Mouse (Mus musculus): ENCODE measurements at regions not wholly inside any gene's neighbourhood (a gene's known extent, or its start where the extent isn't known, plus 50 kb on each side); places are given as distances from the start of the nearest gene placed in this dataset.

GRCm38 (mm10) chr3:154451169-154451568 is 120.7 kb upstream of the Lhx8 start:
- Histone ChIP-seq H3K9me3 (replicated peaks; ENCODE audit: low read length) (peaks cover 2% of the 10 kb centered on the region), H3K4me1 (ENCODE audit: control insufficient read depth in 1 of 2, insufficient read depth in 2 of 2) (peaks cover 0 to 4% of the 10 kb centered on the region in 2 experiments; a peak in 1 of 4 replicates), H3K79me2 (replicated peaks; ENCODE audit: control insufficient read depth, extremely low read depth, insufficient read depth, poor library complexity, severe bottlenecking) (no peaks in the 10 kb centered on the region), H3K27ac (ENCODE audit: insufficient read depth, low read depth) (no peak overlapping the region), H3K4me3 (replicated peaks in 1 of 3; ENCODE audit: low read depth in 2 of 3, low read length in 2 of 3, poor library complexity in 1 of 3) (no peak overlapping the region), H3K36me3 (replicated peaks in 1 of 2; ENCODE audit: control insufficient read depth in 1 of 2, insufficient read depth in 1 of 2, low read length in 1 of 2) (peaks cover 0 to 4% of the 10 kb centered on the region in 2 experiments), H3K27me3 (replicated peaks) (no peaks in the 10 kb centered on the region), H3K9ac (ENCODE audit: insufficient read depth, low read depth) (no peak overlapping the region), H3K4me2 (ENCODE audit: insufficient read depth, low read depth, poor library complexity, severe bottlenecking) (no peak overlapping the region)
- no peak for DNase-seq (ENCODE audit: extremely low read depth)
- TF ChIP-seq CTCF (conservative IDR thresholded peaks at IDR 0.05 in 1 of 2, IDR thresholded peaks at IDR 0.05 in 1 of 2; ENCODE audit: low read depth in 2 of 2, low read length in 2 of 2) (no peak), MAZ (IDR thresholded peaks at IDR 0.05; ENCODE audit: low read depth, low read length) (no peak), CHD1 (IDR thresholded peaks at IDR 0.05; ENCODE audit: low read depth, low read length) (no peak), NRF1 (IDR thresholded peaks at IDR 0.05; ENCODE audit: low read depth, low read length) (no peak), KAT2A (IDR thresholded peaks at IDR 0.05; ENCODE audit: insufficient replicate concordance, low read length) (no peak), ZMIZ1 (IDR thresholded peaks at IDR 0.05; ENCODE audit: low read depth, low read length) (no peak), ETS1 (conservative IDR thresholded peaks at IDR 0.05; ENCODE audit: low read depth, low read length) (no peak), RCOR1 (conservative IDR thresholded peaks at IDR 0.05; ENCODE audit: low read depth, low read length) (no peak), MXI1 (IDR thresholded peaks at IDR 0.05; ENCODE audit: low read depth, low read length) (no peak), RAD21 (IDR thresholded peaks at IDR 0.05; ENCODE audit: low read depth, low read length) (no peak), MAX (IDR thresholded peaks at IDR 0.05; ENCODE audit: low read length) (no peak), ZC3H11A (IDR thresholded peaks at IDR 0.05; ENCODE audit: low read depth, low read length) (no peak), ZKSCAN1 (IDR thresholded peaks at IDR 0.05; ENCODE audit: borderline replicate concordance, low read depth, low read length) (no peak), SMC3 (IDR thresholded peaks at IDR 0.05; ENCODE audit: low read depth, low read length) (no peak), MYC (IDR thresholded peaks at IDR 0.05; ENCODE audit: low read depth, low read length) (no peak)
- dilution Hi-C loops (cut with MboI; ENCODE audit: extremely low pct_ligation_motif_present, extremely low pct_unique_long_range_greater_than_20kb, low sequenced_read_pairs), result no loop called here
- in situ Hi-C loops (cut with MboI; ENCODE audit: low pct_ligation_motif_present, low pct_unique_long_range_greater_than_20kb, low sequenced_read_pairs), result no loop called here

- no peaks in the 10 kb centered on the region for H3K27me3 ChIP-seq (replicated peaks)
- no peak for DNase-seq (ENCODE audit: extremely low read depth)
- H3K9me3 ChIP-seq (replicated peaks; ENCODE audit: low read length), result no peaks in the 10 kb centered on the region
- dilution Hi-C loops (cut with MboI; ENCODE audit: extremely low pct_ligation_motif_present, extremely low pct_unique_long_range_greater_than_20kb, low sequenced_read_pairs), result no loop called here
- no peak overlapping the region for H3K4me2 ChIP-seq (ENCODE audit: insufficient read depth, low read depth, poor library complexity, severe bottlenecking)
- TF ChIP-seq USF2 (conservative IDR thresholded peaks at IDR 0.05; ENCODE audit: low read depth, low read length) (no peak), PAX5 (IDR thresholded peaks at IDR 0.05; ENCODE audit: low read length) (no peak), BHLHE40 (IDR thresholded peaks at IDR 0.05; ENCODE audit: low read depth, low read length) (no peak), RCOR1 (conservative IDR thresholded peaks at IDR 0.05; ENCODE audit: low read depth, low read length) (no peak), JUN (IDR thresholded peaks at IDR 0.05; ENCODE audit: insufficient read depth, low read depth, low read length) (no peak), TCF12 (IDR thresholded peaks at IDR 0.05; ENCODE audit: low read depth, low read length) (no peak), JUND (conservative IDR thresholded peaks at IDR 0.05; ENCODE audit: low read depth, low read length) (no peak), NELFE (IDR thresholded peaks at IDR 0.05; ENCODE audit: low read depth, low read length) (no peak), KAT2A (IDR thresholded peaks at IDR 0.05; ENCODE audit: insufficient replicate concordance, low read length) (no peak), MEF2A (IDR thresholded peaks at IDR 0.05; ENCODE audit: borderline replicate concordance, low read depth, low read length) (no peak), IRF4 (IDR thresholded peaks at IDR 0.05; ENCODE audit: low read depth, low read length) (no peak), NRF1 (IDR thresholded peaks at IDR 0.05; ENCODE audit: low read depth, low read length) (no peak), E2F4 (IDR thresholded peaks at IDR 0.05; ENCODE audit: insufficient replicate concordance, low read depth, low read length) (no peak), GABPA (IDR thresholded peaks at IDR 0.05; ENCODE audit: insufficient replicate concordance, low read depth, low read length) (no peak), CHD2 (IDR thresholded peaks at IDR 0.05; ENCODE audit: low read length) (no peak), CHD1 (IDR thresholded peaks at IDR 0.05; ENCODE audit: low read depth, low read length) (no peak), RAD21 (IDR thresholded peaks at IDR 0.05; ENCODE audit: low read depth, low read length) (no peak), MAX (IDR thresholded peaks at IDR 0.05; ENCODE audit: low read length) (no peak), HCFC1 (IDR thresholded peaks at IDR 0.05; ENCODE audit: low read depth, low read length) (no peak), ZMIZ1 (IDR thresholded peaks at IDR 0.05; ENCODE audit: low read depth, low read length) (no peak)
- peaks cover 0 to 16% of the 10 kb centered on the region in 2 experiments for H3K36me3 ChIP-seq (replicated peaks in 1 of 2; ENCODE audit: control insufficient read depth in 1 of 2, insufficient read depth in 1 of 2, low read length in 1 of 2)
- no peaks in the 10 kb centered on the region for H3K4me1 ChIP-seq (ENCODE audit: control insufficient read depth in 1 of 2, insufficient read depth in 2 of 2)
- no peak overlapping the region for H3K4me3 ChIP-seq (replicated peaks in 1 of 3; ENCODE audit: low read depth in 2 of 3, low read length in 2 of 3, poor library complexity in 1 of 3)
- no peaks in the 10 kb centered on the region for H3K79me2 ChIP-seq (replicated peaks; ENCODE audit: control insufficient read depth, extremely low read depth, insufficient read depth, poor library complexity, severe bottlenecking)
- no peak overlapping the region for H3K9ac ChIP-seq (ENCODE audit: insufficient read depth, low read depth)
- in situ Hi-C loops (cut with MboI; ENCODE audit: low pct_ligation_motif_present, low pct_unique_long_range_greater_than_20kb, low sequenced_read_pairs), result no loop called here
- no peak overlapping the region for H3K27ac ChIP-seq (ENCODE audit: insufficient read depth, low read depth)
Measured at GRCm38 (mm10) chr3:154443351-154444075, 113.1 kb upstream of the Lhx8 start.

Measured in CH12.LX (cell line).